Mouse (Mus musculus) spleen, adult 2 months (tissue): ENCODE measurements around the gene Tns1.

Experiments
- CTCF ChIP-seq: fragments of 200-500 bp; IDR thresholded peaks from 2 replicates; pipeline ENCODE4 v1.5.1; 2011; ENCODE audit warnings: mild to moderate bottlenecking, inconsistent platforms; ENCODE audit not compliant: insufficient read depth, insufficient read length, insufficient replicate concordance; ENCODE audit errors: extremely low read depth
- POLR2A ChIP-seq: fragments of 200-500 bp; IDR thresholded peaks from 2 replicates; pipeline ENCODE4 v1.6.1; 2011; ENCODE audit warnings: low read depth, low read length, inconsistent platforms

DNA sequence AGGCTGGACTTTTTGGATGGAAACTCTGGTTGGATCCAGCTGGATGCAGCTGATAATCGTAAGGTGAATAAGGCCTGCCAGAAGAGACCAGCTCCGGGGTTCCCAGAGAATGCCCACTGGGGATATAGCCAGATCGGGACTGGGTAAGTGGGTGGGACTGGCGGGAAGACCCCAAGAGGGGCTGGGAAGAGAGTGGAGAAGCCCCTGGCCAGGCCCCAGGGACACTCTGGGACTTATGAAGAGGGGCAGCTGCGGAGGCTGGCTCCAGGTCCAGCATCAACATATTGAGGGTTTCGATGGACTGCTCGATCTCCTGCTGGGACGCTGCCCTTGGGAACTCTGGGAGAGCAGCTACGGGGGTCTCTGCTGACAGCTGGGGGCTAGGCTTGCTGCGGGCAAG lies 171.7 kb downstream of the Tns1 start:
- TF ChIP-seq CTCF (no peak), POLR2A (no peak)
